Mouse (Mus musculus): ENCODE measurements around the gene Olfr1302. TPM values are rescaled to one million over a fixed set of nuclear protein-coding genes. Genes with fewer than 3 reads are reported as not detected.

Olfr1302 gene
- not detected in 2 replicates for polyA plus RNA-seq (2012; ENCODE audit: insufficient read depth, low replicate concordance)

GRCm38 (mm10) chr2:111777129-111777528, at the start of gene Olfr1302:
Olfr1302 (plus strand) TSS chr2:111777429.
- H3K36me3 ChIP-seq (replicated peaks; ENCODE audit: low read length), result no peaks in the 10 kb centered on the region
- no peaks in the 10 kb centered on the region for H3K27me3 ChIP-seq (replicated peaks)
- no peaks in the 10 kb centered on the region for H3K4me1 ChIP-seq
- TF ChIP-seq FLI1 (IDR thresholded peaks at IDR 0.05; ENCODE audit: low read length), result no peak
- TF ChIP-seq GATA1 (IDR thresholded peaks at IDR 0.05; ENCODE audit: borderline replicate concordance, low read length), result no peak
- peaks cover 10% of the 10 kb centered on the region for H3K9me3 ChIP-seq
- H3K4me3 ChIP-seq (replicated peaks), result no peak within 1 kb of the TSS

- peaks cover 8% of the 10 kb centered on the region for H3K9me3 ChIP-seq
- H3K4me3 ChIP-seq (replicated peaks), result no peak within 1 kb of the TSS
- no peaks in the 10 kb centered on the region for H3K4me1 ChIP-seq
- H3K36me3 ChIP-seq (replicated peaks; ENCODE audit: low read length), result no peaks in the 10 kb centered on the region
- TF ChIP-seq GATA1 (IDR thresholded peaks at IDR 0.05; ENCODE audit: borderline replicate concordance, low read length) (no peak), FLI1 (IDR thresholded peaks at IDR 0.05; ENCODE audit: low read length) (no peak)
- no peaks in the 10 kb centered on the region for H3K27me3 ChIP-seq (replicated peaks)
Measured at GRCm38 (mm10) chr2:111750706-111751105, 26.5 kb upstream of the Olfr1302 start, which contains the start of gene Olfr1301. Olfr1301 (plus strand) TSS chr2:111751006.

GRCm38 (mm10) chr2:111812936-111813335, 35.7 kb downstream of the Olfr1302 start:
- TF ChIP-seq FLI1 (IDR thresholded peaks at IDR 0.05; ENCODE audit: low read length), result no peak
- TF ChIP-seq GATA1 (IDR thresholded peaks at IDR 0.05; ENCODE audit: borderline replicate concordance, low read length), result no peak
- H3K9me3 ChIP-seq, result peaks cover 3% of the 10 kb centered on the region; the same call in 1 of the 2 replicates
- no peaks in the 10 kb centered on the region for H3K4me1 ChIP-seq
- H3K27me3 ChIP-seq (replicated peaks), result no peaks in the 10 kb centered on the region
- no peaks in the 10 kb centered on the region for H3K36me3 ChIP-seq (replicated peaks; ENCODE audit: low read length)
- H3K4me3 ChIP-seq (replicated peaks), result no peak overlapping the region

- no peaks in the 10 kb centered on the region for H3K4me1 ChIP-seq
- H3K27me3 ChIP-seq (replicated peaks), result no peaks in the 10 kb centered on the region
- H3K4me3 ChIP-seq (replicated peaks), result no peak within 1 kb of the TSS
- H3K9me3 ChIP-seq, result no peaks in the 10 kb centered on the region
- H3K36me3 ChIP-seq (replicated peaks; ENCODE audit: low read length), result no peaks in the 10 kb centered on the region
- TF ChIP-seq FLI1 (IDR thresholded peaks at IDR 0.05; ENCODE audit: low read length) (no peak), GATA1 (IDR thresholded peaks at IDR 0.05; ENCODE audit: borderline replicate concordance, low read length) (no peak)
Measured at GRCm38 (mm10) chr2:111820240-111820639, 43.0 kb downstream of the Olfr1302 start, which contains the start of gene Olfr1303. Olfr1303 (minus strand) TSS chr2:111820340.

Other genes starting within 250 kb of the Olfr1302 start
- not detected in 2 replicates for gene Olfr1294, start 237.1 kb upstream of the Olfr1302 start, polyA plus RNA-seq (2012; ENCODE audit: insufficient read depth, low replicate concordance)
- gene Olfr1295, start 207.7 kb upstream of the Olfr1302 start, polyA plus RNA-seq (2012; ENCODE audit: insufficient read depth, low replicate concordance), result not detected in 2 replicates
- gene Olfr1297, start 150.9 kb upstream of the Olfr1302 start, polyA plus RNA-seq (2012; ENCODE audit: insufficient read depth, low replicate concordance), result not detected in 2 replicates
- gene Olfr1298, start 128.2 kb upstream of the Olfr1302 start, polyA plus RNA-seq (2012; ENCODE audit: insufficient read depth, low replicate concordance), result not detected in 2 replicates
- gene Olfr1299, start 116.0 kb upstream of the Olfr1302 start, polyA plus RNA-seq (2012; ENCODE audit: insufficient read depth, low replicate concordance), result not detected in 2 replicates
- not detected in 2 replicates for gene Olfr1301, start 26.4 kb upstream of the Olfr1302 start, polyA plus RNA-seq (2012; ENCODE audit: insufficient read depth, low replicate concordance)
- gene Olfr1303, start 42.9 kb downstream of the Olfr1302 start, polyA plus RNA-seq (2012; ENCODE audit: insufficient read depth, low replicate concordance), result not detected in 2 replicates
- gene Olfr1305, start 99.7 kb downstream of the Olfr1302 start, polyA plus RNA-seq (2012; ENCODE audit: insufficient read depth, low replicate concordance), result not detected in 2 replicates
- not detected in 2 replicates for gene Olfr1306, start 138.8 kb downstream of the Olfr1302 start, polyA plus RNA-seq (2012; ENCODE audit: insufficient read depth, low replicate concordance)
- gene Olfr1307, start 172.0 kb downstream of the Olfr1302 start, polyA plus RNA-seq (2012; ENCODE audit: insufficient read depth, low replicate concordance), result 0.14 TPM in 1 of 2 replicates, not detected in the other
- gene Olfr1308, start 187.5 kb downstream of the Olfr1302 start, polyA plus RNA-seq (2012; ENCODE audit: insufficient read depth, low replicate concordance), result not detected in 2 replicates
- not detected in 2 replicates for gene Olfr1309, start 212.9 kb downstream of the Olfr1302 start, polyA plus RNA-seq (2012; ENCODE audit: insufficient read depth, low replicate concordance)
- not detected in 2 replicates for gene Olfr1310, start 235.3 kb downstream of the Olfr1302 start, polyA plus RNA-seq (2012; ENCODE audit: insufficient read depth, low replicate concordance)
- not detected in 2 replicates for gene Olfr1311, start 247.0 kb downstream of the Olfr1302 start, polyA plus RNA-seq (2012; ENCODE audit: insufficient read depth, low replicate concordance)

Measured in megakaryocyte, embryonic 14.5 days (primary cell).